Mouse (Mus musculus) testis, adult 2 months (tissue): ENCODE data around the gene Ntrk1.

Source experiments
- CTCF ChIP-seq: fragments of 200-500 bp; IDR thresholded peaks from 2 replicates; pipeline ENCODE4 v1.5.1; 2012; ENCODE audit warnings: low read depth, mild to moderate bottlenecking, inconsistent platforms, low read length, moderate library complexity; ENCODE audit not compliant: control insufficient read depth, insufficient read depth, insufficient replicate concordance
- POLR2A ChIP-seq: fragments of 200-500 bp; IDR thresholded peaks from 2 replicates; pipeline ENCODE4 v1.6.1; 2012; ENCODE audit warnings: low read depth, mild to moderate bottlenecking, inconsistent platforms, low read length, moderate library complexity; ENCODE audit not compliant: control insufficient read depth

- TF ChIP-seq CTCF (no peak), POLR2A (no peak)
Measured at GRCm38 (mm10) chr3:87804038-87804677, 9.2 kb upstream of the Ntrk1 start.
